Mouse (Mus musculus) cerebellum, adult 2 months (tissue): ENCODE measurements around the gene Mmp25.

Experiments used
- CTCF ChIP-seq: fragments of 200-500 bp; IDR thresholded peaks from 2 replicates; pipeline ENCODE4 v1.5.1; 2011; ENCODE audit warnings: low read depth, mild to moderate bottlenecking, control low read depth, low read length, moderate library complexity, borderline replicate concordance; ENCODE audit not compliant: insufficient read depth
- POLR2A ChIP-seq: fragments of 200-500 bp; IDR thresholded peaks from 2 replicates; pipeline ENCODE4 v1.6.1; 2011; ENCODE audit warnings: low read length, control low read depth, borderline replicate concordance; ENCODE audit not compliant: insufficient read depth

DNA sequence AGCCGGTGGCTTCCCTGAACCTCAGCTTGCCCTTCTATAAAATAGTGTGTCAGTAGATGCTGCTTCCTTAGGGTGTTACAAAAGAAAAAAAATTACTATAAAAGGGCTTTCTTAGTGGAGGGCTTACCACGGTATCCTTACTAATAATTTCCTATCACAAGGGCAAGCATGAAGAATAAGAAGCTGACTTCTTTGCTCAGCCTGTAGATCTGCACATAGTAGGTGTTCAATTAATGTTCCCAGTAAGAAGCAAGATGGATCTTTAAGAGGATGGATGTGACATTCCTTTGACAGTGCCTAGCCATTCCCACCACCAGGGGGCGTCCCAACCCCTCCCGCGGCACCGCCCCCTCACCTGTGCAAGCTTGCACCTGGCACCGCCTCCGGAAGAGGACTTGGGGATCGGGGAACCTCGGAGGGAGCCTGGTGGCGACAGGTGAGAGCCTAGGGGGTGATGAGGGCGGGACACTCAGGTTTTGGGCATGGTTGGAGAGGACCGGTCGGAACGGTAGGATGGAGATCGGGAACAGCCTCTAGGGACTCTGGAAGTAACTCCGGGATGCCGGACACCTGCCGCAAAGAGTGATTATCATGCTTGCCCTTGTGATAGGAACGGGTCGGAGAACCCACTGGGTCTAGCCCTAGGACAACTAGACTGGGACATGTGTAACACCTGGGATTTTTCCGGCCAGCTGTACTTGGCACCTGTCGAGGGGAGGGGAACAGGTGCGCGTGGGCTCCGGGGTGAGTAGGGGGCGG is 15.2 kb upstream of the Mmp25 start, which contains the start of gene Bicdl2:
- TF ChIP-seq CTCF: peak; percentile 70; the same call in 1 of the 2 replicates
- TF ChIP-seq POLR2A: no peak
